Mouse (Mus musculus) adrenal gland, adult (tissue): ENCODE results near the gene Rplp2.

Source experiments
- DNase-seq, 2 experiments: peaks; one replicate each; pipeline ENCODE4 v3.0.0; 2022 to 2023; ENCODE audit warnings: low spot score in 1 of 2; ENCODE audit not compliant: inconsistent age in 2 of 2

Rplp2 gene

GRCm38 (mm10) chr7:141465388-141466044, 18.3 kb downstream of the Rplp2 start:
- peak; percentile 43 to 52 for DNase-seq

DNA sequence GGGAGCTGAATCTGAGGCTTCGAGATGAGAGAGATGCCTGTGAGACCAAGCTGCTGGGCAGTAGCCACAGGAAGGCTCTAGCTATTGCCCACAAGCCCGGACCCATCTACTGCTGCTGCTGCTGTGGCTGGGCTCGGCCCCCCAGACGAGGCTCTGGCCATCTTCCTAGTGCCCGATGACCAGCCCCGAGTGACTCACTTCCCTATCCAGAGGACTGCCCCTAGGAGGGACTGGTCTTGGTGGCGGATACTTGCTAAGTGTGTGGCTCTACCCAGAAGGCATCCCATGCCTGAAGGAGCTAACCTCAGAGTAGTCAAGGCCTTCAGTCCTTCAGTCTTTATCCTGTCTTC, 18.9 kb downstream of the Rplp2 start:
- DNase-seq: peak; percentile 65 to 73

- peak in 1 of 2 experiments; percentile 51 for DNase-seq
Observed at GRCm38 (mm10) chr7:141466607-141467148, 19.5 kb downstream of the Rplp2 start.

DNA sequence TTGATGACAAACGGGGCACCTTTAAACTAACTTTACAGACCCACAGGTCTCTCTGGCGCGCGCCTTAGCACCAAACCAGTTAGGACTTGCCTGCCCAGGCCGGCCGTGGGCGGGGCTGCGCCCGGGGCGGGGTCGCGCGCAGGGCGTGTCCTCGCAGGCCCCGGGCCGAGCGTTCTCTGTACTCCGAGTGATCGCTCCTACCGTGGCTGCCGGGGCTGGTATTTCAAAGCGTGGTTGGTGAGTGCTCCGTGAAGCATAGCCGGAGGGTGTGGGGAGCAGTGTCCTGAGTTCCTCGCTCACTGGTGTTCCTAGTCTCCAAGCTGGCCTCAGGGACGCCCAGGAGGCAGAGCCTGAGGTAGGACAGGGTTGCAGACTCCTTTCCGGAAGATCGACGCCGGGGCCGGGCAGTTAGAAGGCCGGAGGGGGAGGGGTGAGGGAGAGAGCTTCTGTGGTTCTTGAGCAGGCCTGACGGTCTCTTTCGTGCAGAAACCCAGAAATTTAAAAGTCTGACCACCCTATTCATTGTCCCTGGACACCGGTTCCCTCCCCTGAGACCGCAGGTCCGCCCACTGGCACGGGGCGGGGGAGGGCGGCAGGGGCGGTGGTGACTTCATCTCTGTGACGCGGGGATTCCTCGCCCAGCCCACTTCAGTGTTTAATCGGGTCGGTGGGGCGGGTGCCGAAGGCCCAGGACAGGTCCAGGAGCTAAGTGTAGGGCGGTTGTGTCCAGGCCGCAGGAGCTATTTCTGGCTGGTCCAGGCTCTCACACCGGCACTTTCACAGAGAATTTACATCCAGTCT, 20.3 kb downstream of the Rplp2 start, which contains the start of gene Cd151:
Gene Cd151, plus strand, starts transcription at position 163 of the 801 bp plus-strand sequence.
- peak; percentile 94 to 97 for DNase-seq

- DNase-seq: peak; percentile 72 to 87
Observed at GRCm38 (mm10) chr7:141468164-141468521, 21.0 kb downstream of the Rplp2 start.

DNA sequence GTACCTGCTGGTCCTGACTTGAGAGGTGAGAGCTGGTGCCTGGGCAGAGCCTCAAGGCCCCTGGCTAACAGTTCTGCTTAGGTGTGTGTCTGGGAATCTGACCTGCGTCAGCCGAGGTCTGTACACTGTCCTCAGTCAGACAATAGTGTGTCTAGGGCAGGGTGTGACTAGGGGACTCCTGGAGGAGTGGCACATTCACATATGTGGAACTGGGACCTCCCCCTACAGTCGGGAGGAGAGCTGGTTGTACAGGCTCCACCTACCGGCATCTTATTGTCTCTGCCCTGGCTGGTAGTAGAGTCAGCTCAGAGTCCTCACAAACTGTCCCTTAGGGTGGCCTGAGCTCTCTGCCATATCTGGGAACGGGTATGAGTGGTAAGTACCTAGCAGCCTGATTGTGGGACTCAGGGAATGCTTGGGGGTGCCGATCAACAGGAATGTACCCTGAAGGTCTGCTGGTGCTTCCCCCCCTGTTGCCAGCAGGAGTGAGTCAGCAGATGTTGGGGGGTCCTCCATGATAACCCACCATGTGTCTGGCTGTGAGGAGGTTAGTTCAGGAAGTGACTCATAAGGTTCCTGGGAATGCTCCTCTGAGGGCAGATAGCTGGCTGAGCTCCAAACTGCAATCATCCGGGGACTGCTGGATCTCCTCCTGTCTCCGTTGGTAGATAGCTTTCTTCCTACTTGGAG, 21.5 kb downstream of the Rplp2 start:
- peak; percentile 89 to 96 for DNase-seq

- no peak for DNase-seq
Observed at GRCm38 (mm10) chr7:141469352-141469751, 22.2 kb downstream of the Rplp2 start.

DNA sequence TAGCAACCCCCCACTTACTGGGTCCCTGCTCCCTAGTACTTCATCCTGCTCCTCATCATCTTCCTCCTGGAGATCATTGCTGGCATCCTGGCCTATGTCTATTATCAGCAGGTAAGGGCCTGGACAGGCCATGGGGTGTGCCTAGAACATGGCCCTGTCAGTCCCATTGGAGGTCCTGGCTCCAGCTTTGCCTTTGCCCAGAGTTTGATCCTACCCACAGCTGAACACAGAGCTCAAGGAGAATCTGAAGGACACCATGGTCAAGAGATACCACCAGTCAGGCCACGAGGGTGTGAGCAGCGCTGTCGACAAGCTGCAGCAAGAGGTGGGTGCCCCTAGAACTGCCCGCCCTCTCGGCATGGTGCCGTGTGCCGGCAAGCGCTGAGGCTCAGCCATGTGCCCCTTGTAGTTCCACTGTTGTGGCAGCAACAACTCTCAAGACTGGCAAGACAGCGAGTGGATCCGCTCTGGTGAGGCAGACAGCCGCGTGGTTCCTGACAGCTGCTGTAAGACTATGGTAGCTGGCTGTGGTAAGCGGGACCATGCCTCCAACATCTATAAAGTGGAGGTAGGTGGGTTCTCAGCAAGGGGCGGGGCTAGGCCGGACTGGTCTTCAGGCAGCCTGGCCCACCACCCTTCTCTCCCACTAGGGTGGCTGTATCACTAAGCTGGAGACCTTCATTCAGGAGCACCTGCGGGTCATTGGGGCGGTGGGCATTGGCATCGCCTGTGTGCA, 22.9 kb downstream of the Rplp2 start:
- peak; percentile 37 to 62 for DNase-seq

GRCm38 (mm10) chr7:141470637-141470944, 23.4 kb downstream of the Rplp2 start:
- no peak for DNase-seq

DNA sequence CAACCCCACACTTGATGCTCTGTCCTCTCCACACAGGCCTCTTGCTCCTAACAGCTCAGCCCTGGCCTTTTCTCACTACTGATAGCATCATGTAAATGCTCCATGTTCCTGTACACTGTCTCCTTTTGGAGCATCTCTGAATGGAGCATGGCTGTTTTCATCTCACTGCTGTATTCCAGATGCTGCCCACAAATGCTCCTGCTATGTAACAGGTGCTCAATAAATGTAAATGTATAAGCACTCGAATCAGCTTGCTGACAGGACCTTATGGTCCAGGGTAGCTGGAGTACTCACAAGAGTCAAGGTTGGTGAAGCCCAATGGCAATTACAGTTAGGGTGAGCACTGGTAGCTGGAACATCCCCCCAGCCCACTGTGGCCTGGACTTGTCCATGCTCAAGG, 24.1 kb downstream of the Rplp2 start:
- peak in 1 of 2 experiments; percentile 51 for DNase-seq

- peak; percentile 79 to 80 for DNase-seq
Observed at GRCm38 (mm10) chr7:141472226-141472625, 25.1 kb downstream of the Rplp2 start.

DNA sequence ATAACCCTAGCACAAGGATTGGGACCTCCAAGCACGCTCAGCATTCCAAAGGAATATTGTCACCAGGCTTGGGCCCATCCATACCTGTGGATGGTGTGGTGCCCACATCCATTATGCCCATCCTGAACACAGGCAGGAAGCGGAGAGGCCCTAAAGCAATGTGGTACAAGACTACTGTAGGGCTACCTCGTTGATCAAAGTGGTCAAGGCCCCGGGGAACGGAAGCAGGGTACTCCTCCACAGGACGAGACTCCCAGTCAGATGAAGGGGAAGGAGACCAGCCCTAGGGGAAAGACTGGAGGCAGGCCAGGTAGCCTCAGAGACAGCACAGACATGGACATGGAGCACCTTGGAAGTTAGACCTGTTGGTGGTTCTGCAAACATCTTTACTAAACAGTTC, 25.6 kb downstream of the Rplp2 start:
- peak in 1 of 2 experiments; percentile 64 for DNase-seq

DNA sequence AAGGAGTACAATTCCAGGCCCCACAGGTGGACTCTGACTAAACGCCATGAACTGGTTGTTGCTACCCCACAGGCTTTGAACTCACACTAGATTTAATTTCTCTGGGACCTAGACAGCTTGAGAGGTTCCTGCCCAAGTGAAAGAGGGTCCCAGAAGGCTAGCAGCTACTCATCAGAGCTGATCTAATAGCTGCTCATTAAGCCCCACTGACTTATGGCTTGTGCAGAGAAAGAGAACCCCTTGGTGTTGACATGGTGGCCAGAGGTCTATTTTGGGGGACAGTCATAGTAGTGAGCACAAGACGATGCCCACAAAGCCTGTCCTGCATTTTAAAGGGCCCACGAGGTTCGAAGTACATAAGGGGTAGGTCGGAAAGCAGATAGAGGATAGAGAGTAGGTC, 27.0 kb downstream of the Rplp2 start:
- no peak for DNase-seq

DNA sequence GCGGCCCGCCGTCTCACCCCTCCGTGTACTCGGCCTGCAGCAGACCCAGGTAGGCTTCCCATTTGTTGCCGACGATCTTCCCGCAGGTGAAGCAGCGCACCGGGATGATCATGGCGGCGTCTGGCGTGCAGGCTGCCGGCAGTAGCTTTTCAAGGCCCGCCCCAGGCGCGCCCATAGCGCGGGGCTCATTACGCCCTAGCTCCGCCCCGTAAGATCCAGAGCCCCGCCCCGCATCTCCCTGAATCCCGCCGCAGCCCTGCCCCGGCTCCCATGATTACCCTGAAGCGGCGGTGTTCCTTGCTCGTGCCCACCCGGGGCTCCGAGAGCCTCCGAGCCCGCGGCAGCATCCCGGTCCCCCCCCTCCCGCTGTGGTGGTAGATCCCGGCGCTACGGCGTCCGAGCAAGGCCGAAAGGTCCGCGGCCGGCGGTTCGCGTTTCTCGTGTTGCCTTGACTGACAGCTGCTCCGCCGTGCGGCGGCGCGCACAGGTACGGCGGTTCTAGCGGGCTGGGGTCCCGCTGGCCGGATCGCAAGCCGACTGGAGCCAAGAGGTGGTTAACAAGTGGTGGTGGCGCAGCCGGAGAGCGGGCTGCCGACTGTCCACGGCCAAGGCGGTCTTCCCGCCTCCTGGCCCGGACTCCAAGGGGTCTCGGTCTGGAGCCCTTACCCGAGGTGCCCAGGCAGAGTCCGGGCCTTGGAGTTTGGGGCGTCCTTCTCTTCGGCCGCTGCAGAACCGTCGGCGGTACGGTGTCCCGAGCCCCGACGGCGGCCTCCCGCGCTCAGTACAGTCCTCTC, 28.0 kb downstream of the Rplp2 start, which contains the start of the genes Polr2l and Tspan4:
Gene Polr2l, minus strand, starts transcription at position 122 of the 794 bp plus-strand sequence.
Gene Tspan4, plus strand, starts transcription at position 230 of the 794 bp plus-strand sequence.
- DNase-seq: peak; percentile 92 to 96

- no peak for DNase-seq
Observed at GRCm38 (mm10) chr7:141475805-141476158, 28.6 kb downstream of the Rplp2 start.

DNA sequence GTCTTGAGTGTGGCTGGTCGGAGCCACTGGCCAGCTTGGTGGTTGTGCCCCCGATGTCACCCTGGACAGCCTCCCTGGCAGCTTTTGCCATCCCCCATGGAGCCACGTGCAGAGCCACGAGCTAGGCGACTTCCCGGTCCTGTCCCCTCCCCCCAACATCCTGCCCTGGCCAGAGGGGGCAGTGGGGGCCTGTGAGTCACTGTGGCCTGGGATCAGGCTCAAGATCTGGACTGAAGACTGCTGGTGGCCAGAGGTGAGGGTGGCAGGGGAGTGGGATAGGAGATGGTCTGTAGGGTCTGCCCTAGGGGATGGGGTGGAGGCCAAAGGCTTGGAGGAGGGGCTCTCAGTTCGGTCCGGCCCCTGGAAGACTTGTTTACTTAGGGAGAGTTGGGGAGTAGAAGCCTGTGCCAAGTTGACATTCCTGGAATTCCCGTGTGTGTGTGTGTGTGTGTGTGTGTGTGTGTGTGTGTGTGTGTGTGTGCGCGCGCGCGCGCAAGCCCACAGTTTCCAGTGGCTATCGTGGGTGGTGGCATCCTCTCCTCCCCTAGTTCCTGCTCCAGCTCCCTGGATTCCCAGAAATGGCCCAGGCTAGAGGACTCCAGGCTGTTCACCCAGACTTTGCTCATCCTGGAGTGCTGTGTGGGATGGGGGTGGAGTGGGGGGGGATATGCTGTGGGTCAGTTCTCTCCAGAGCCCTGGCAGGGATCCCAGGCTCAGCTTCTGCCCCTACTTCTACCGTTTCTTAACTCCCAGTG, 29.2 kb downstream of the Rplp2 start:
- DNase-seq: peak; percentile 96 to 98

- peak; percentile 62 to 85 for DNase-seq
Observed at GRCm38 (mm10) chr7:141476981-141477370, 29.8 kb downstream of the Rplp2 start.

- DNase-seq: no peak
Observed at GRCm38 (mm10) chr7:141477578-141478269, 30.6 kb downstream of the Rplp2 start.

DNA sequence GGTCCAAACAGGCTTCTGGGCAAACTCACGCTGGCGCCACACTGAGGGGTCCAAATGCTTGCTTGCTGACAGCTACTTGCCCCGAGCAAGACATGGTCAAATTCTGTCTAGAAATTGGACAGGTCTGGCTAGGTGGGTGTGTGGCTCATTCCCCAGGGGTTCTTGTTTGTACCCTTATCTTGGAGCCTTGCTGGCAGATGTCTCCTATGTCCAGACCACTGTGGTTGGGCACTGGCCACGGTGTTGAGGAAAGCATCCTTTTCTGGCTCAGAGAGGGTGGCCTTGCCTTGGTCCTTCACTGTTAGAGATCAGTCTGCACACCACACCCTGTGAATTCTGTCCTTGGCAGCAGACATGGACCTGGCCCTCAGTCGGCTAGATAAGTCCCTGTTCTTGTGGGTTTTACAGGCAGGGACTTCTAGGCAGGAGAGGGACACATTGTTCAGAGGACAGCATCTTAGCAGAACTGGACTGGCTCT, 31.1 kb downstream of the Rplp2 start:
- DNase-seq: peak; percentile 78 to 82
